Mouse (Mus musculus): ENCODE data around the gene Fam169b.

Gene Fam169b

DNA sequence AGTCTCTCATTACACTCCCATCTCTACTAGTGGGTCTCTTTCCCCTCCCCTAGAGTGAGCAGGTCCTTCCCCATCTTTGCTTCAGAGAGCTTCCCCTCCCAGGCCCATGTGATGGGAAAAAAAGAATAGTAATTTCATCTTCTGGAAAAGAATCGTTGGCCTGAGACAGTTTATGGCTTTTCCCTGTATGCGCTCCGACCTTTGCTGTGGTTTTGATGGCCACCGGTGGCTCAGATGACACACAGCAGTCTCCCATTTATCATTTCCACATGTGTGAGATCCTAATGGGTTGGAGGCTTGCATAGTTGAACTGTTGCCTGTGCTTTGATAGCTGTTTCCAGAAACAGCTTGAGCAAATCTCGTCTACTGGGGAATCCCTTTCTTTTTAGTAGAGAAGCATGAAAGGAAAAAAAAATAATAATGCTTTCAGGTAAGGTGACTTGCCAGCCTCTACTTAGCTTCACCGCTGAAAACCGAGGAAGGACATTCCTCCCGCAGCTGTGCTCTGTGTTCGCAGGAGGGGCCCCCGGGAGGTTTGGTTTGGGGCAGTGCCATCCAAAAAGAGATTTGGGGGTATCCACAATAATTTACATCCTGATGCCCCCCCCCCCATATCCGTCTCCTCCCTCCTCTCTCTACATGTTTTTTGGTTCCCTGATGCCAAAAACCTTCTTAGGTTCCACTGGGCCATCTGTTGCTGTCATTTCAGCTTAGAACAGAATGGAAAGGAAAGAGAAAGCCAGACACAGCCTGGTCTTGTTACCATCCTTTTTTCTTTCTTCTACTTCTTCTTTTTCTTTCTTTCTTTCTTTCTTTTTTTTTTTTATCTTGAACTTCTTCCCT, 3.6 kb downstream of the Fam169b start:
- no peak for TF ChIP-seq GATA4 (IDR thresholded peaks at IDR 0.05; ENCODE audit: insufficient replicate concordance, low read length)

DNA sequence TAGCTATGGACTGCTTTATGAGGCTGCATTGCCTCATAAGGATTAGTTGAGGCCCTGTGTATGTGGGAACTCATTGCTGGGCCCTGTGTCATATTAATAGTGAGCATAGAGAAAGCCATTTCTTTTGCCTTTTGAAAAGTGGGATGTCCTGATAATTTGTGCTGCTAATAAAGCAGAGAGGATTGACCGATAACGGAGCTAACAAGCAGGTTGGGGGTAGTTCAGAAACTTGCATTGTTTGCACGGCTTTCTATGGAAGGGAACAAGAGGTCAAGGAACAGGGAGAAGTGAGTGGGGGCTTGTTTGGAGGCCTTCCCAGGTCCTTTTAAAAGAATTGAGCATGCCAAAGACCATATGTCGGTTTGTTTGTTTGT, 4.2 kb downstream of the Fam169b start:
- TF ChIP-seq GATA4 (IDR thresholded peaks at IDR 0.05; ENCODE audit: insufficient replicate concordance, low read length) = no peak

DNA sequence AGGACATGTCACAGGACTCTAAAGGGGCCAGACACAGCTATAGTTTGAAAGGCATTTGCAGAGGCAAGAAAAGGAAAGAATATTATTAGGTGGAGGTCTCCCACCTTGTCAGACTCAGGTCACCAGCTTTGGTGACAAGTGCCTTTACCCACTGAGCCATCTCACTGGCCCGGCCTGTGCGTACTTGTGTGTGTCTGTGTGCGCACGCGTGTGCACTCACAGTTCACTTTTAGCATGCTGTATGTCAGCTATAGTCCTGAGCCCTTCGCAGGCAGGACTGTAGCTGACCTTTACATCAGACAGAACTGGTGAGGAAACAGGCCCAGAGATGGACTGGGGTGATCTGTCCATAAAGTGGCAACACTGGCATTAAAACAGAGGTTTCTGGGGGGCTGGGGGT, 4.7 kb downstream of the Fam169b start:
- no peak for TF ChIP-seq GATA4 (IDR thresholded peaks at IDR 0.05; ENCODE audit: insufficient replicate concordance, low read length)

DNA sequence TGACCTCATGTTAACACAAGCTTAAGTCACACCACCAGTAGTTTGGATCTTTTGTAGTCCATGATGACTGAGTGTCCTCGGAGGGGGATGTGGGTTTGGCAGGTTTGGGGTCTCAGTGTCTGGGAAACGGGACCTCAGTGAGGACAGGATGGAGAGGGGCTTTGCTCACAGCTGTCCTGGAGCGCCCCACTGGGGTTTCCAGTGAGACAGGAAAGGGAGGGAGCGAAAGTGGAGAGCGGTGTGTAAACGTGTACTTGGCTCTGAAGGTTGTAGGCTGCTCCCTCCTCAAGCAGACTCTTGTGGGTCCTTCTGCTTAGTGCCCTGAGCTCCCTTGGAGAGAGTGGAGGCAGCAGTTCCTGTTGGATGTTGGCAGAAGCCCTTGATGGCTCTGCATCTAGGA, 5.3 kb downstream of the Fam169b start:
- no peak for TF ChIP-seq GATA4 (IDR thresholded peaks at IDR 0.05; ENCODE audit: insufficient replicate concordance, low read length)

- TF ChIP-seq GATA4 (IDR thresholded peaks at IDR 0.05; ENCODE audit: insufficient replicate concordance, low read length) = no peak
Measured at GRCm38 (mm10) chr7:68279481-68279880, 5.8 kb downstream of the Fam169b start.

DNA sequence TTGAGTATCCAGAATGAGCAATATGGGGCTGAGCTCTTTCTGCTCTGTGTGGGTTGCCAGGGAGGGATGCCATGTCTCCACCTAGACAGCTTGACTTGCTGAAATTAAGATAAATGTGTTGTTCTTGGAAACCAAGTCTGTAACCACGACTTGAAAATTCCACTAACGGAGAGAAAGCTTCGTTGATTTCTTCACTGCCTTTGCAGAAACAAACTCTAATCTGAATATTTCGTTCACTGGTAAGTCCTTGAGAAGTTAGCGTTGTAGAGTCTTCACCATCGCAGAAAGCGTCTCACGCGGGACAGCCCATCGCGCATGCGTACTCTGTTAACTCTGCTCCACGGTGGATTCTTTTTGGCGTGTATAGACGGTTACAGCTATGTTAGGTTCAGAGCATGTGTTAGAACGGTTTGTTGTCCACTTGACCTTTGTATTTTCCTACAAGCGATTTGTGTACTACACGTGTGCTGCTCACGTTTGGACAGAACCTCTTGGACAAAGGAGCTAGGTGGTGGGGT, 6.8 kb downstream of the Fam169b start:
- TF ChIP-seq GATA4 (IDR thresholded peaks at IDR 0.05; ENCODE audit: insufficient replicate concordance, low read length) = no peak

DNA sequence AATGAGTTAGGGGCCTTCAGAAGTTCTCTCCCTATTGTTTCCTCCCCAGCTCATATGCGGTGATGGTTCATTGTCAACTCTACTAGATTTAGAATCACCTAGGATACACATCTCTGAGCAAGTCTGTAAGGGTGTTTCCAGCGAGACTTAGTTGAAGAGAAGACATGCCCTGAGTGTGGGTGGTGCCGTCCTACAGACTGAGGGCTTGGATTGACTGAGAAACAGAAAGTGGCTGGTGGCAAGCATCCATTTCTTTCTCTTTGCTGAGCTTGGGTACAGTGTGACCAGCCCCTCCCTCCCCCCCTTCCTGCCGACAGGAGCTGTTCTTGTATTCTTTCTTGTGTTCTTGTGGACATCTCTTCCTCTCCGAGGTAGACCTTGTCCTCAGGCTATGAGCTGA, 7.7 kb downstream of the Fam169b start:
- TF ChIP-seq GATA4 (IDR thresholded peaks at IDR 0.05; ENCODE audit: insufficient replicate concordance, low read length) = no peak

GRCm38 (mm10) chr7:68282304-68283132, 8.9 kb downstream of the Fam169b start:
- no peak for TF ChIP-seq GATA4 (IDR thresholded peaks at IDR 0.05; ENCODE audit: insufficient replicate concordance, low read length)

- TF ChIP-seq GATA4 (IDR thresholded peaks at IDR 0.05; ENCODE audit: insufficient replicate concordance, low read length) = no peak
Measured at GRCm38 (mm10) chr7:68283776-68284175, 10.1 kb downstream of the Fam169b start.

DNA sequence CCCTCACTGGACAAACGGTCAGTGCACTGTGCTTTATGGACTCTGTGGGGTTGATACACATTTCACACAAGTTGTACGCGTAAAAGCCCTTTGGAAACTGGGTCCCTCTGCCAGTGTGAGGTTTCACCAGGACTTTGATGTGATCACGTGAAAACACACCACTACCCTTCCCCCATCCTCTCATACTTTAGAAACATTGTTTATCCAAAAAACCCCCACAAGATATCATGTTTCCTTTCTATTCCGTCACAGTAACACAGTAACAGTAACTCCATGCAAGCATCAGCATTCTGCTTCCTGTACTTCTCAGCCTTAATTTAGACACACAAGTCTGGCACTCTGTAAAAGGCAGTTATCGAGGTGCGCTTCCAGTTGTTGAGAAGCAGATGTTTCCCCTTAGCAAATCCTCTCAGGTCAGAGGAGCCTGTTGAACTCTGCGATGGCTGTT, 12.2 kb downstream of the Fam169b start:
- TF ChIP-seq GATA4 (IDR thresholded peaks at IDR 0.05; ENCODE audit: insufficient replicate concordance, low read length) = no peak; the same call in 1 of the 2 replicates

GRCm38 (mm10) chr7:68286526-68287481, 13.2 kb downstream of the Fam169b start:
- TF ChIP-seq GATA4 (IDR thresholded peaks at IDR 0.05; ENCODE audit: insufficient replicate concordance, low read length) = no peak

GRCm38 (mm10) chr7:68287582-68287981, 13.9 kb downstream of the Fam169b start:
- TF ChIP-seq GATA4 (IDR thresholded peaks at IDR 0.05; ENCODE audit: insufficient replicate concordance, low read length) = no peak

- no peak for TF ChIP-seq GATA4 (IDR thresholded peaks at IDR 0.05; ENCODE audit: insufficient replicate concordance, low read length)
Measured at GRCm38 (mm10) chr7:68289081-68289480, 15.4 kb downstream of the Fam169b start.

GRCm38 (mm10) chr7:68291603-68292002, 18.0 kb downstream of the Fam169b start:
- TF ChIP-seq GATA4 (IDR thresholded peaks at IDR 0.05; ENCODE audit: insufficient replicate concordance, low read length) = no peak

Data from liver, adult (tissue).